Comparison of ENCODE assay signal across 11 mouse cellular contexts in genomic region chr17:27308933-27309332, GRCm38 (mm10).
DNase-seq lines count a peak whose midpoint lies in the region; ATAC-seq and TF ChIP-seq lines count a peak whose summit lies in the region.
"Had no signal": no experiment of that assay in that cellular context is flagged by ENCODE, and none has a peak within 500 bp of the region (broad histone marks: within the 10 kb centered on the region; RNA-seq: fewer than 3 reads in every experiment).

No protein-coding gene starts in this region.

- TF ChIP-seq CTCF in thymus, adult 2 months (IDR thresholded peaks at IDR 0.05; ENCODE audit: borderline replicate concordance, control insufficient read depth, extremely low read depth, insufficient read depth, low read length, poor library complexity): 0 out of 2 replicates have a peak, but pooled peaks have one; percentile 30
- 0 out of 2 replicates have a peak, but pooled peaks have one; percentile 3 for TF ChIP-seq CTCF in hindbrain, postnatal 0 days (IDR thresholded peaks at IDR 0.05; ENCODE audit: low read depth)

- no peaks in the 10 kb centered on the region for H3K36me3 ChIP-seq in hindbrain, embryonic 11.5 days (ENCODE audit: control insufficient read depth, insufficient read depth, low read length)
- H3K36me3 ChIP-seq in hindbrain, embryonic 16.5 days (ENCODE audit: control insufficient read depth, insufficient read depth, low read length): no peaks in the 10 kb centered on the region
- no peaks in the 10 kb centered on the region for H3K36me3 ChIP-seq in thymus, adult 2 months (ENCODE audit: control insufficient read depth, insufficient read depth, low read length)
- H3K36me3 ChIP-seq in hindbrain, postnatal 0 days (ENCODE audit: insufficient read depth, low read length): no peaks in the 10 kb centered on the region
- H3K36me3 ChIP-seq: liver, embryonic 13.5 days had no signal

- ATAC-seq in hindbrain, embryonic 11.5 days (ENCODE audit: low FRiP score): no peak
- no peak for ATAC-seq in hindbrain, embryonic 16.5 days
- no peak for ATAC-seq in hindbrain, postnatal 0 days
- no peak for ATAC-seq in inflammation-experienced regulatory T-cells, adult 6 months

- H3K9me3 ChIP-seq in hindbrain, embryonic 11.5 days (ENCODE audit: control insufficient read depth, low read length): no peaks in the 10 kb centered on the region
- no peaks in the 10 kb centered on the region for H3K9me3 ChIP-seq in hindbrain, embryonic 16.5 days (ENCODE audit: control insufficient read depth, low read length)
- no peaks in the 10 kb centered on the region for H3K9me3 ChIP-seq in hindbrain, postnatal 0 days (ENCODE audit: low read length)
- H3K9me3 ChIP-seq: liver, embryonic 13.5 days had no signal

- TF ChIP-seq POLR2A in thymus, adult 2 months (IDR thresholded peaks at IDR 0.05; ENCODE audit: control insufficient read depth, extremely low read depth, insufficient read depth, low read length, poor library complexity): no peak

- 32% methylated on average over 4 of the region's 4 CpGs for WGBS in hindbrain, embryonic 11.5 days
- 32% methylated on average over 4 of the region's 4 CpGs for WGBS in hindbrain, embryonic 16.5 days
- 42% methylated on average over 4 of the region's 4 CpGs for WGBS in thymus, adult 2 months
- WGBS in hindbrain, postnatal 0 days: 20% methylated on average over 4 of the region's 4 CpGs

- peak; percentile 30 for DNase-seq in hindbrain, embryonic 11.5 days (ENCODE audit: low spot score)
- DNase-seq in thymus, adult 2 months: peak; percentile 34
- no peak for DNase-seq in thymus, adult 18-20 months
- peak; percentile 32 for DNase-seq in hindbrain, postnatal 0 days (ENCODE audit: low spot score)
- DNase-seq in gastrocnemius, postnatal 25 days: no peak
- DNase-seq: adrenal gland, postnatal 10 days; heart, adult 18-20 months; liver, embryonic 13.5 days; lung, postnatal 36 days had no signal

- H3K27me3 ChIP-seq in hindbrain, embryonic 11.5 days (ENCODE audit: control insufficient read depth, insufficient read depth, low read length): no peaks in the 10 kb centered on the region
- no peaks in the 10 kb centered on the region; the same call in 1 of the 2 replicates for H3K27me3 ChIP-seq in hindbrain, embryonic 16.5 days (replicated peaks; ENCODE audit: control insufficient read depth, insufficient read depth, low read length)
- H3K27me3 ChIP-seq in thymus, adult 2 months (ENCODE audit: control insufficient read depth, insufficient read depth, low read length): no peaks in the 10 kb centered on the region
- no peaks in the 10 kb centered on the region; the same call in 1 of the 2 replicates for H3K27me3 ChIP-seq in hindbrain, postnatal 0 days (ENCODE audit: insufficient read depth, low read length)
- H3K27me3 ChIP-seq: liver, embryonic 13.5 days had no signal

- H3K4me3 ChIP-seq in hindbrain, embryonic 11.5 days (ENCODE audit: low read depth, low read length): no peak overlapping the region
- H3K4me3 ChIP-seq in hindbrain, embryonic 16.5 days (ENCODE audit: low read length): no peak overlapping the region
- no peak overlapping the region for H3K4me3 ChIP-seq in thymus, adult 2 months (ENCODE audit: control insufficient read depth, insufficient read depth, low read length)
- no peak overlapping the region for H3K4me3 ChIP-seq in hindbrain, postnatal 0 days (ENCODE audit: low read length)
- H3K4me3 ChIP-seq: liver, embryonic 13.5 days had no signal

- H3K27ac ChIP-seq in hindbrain, embryonic 11.5 days (ENCODE audit: low read depth, low read length): no peak overlapping the region
- H3K27ac ChIP-seq in hindbrain, embryonic 16.5 days (ENCODE audit: low read depth, low read length): no peak overlapping the region
- H3K27ac ChIP-seq in thymus, adult 2 months (ENCODE audit: control insufficient read depth, insufficient read depth, low read length): no peak overlapping the region
- H3K27ac ChIP-seq in hindbrain, postnatal 0 days: no peak overlapping the region
- H3K27ac ChIP-seq: liver, embryonic 13.5 days had no signal

- no peak overlapping the region for H3K9ac ChIP-seq in hindbrain, embryonic 11.5 days (ENCODE audit: low read depth, low read length)
- H3K9ac ChIP-seq in hindbrain, embryonic 16.5 days (ENCODE audit: low read depth, low read length): no peak overlapping the region
- no peak overlapping the region for H3K9ac ChIP-seq in hindbrain, postnatal 0 days (replicated peaks; ENCODE audit: low read length)
- H3K9ac ChIP-seq: liver, embryonic 13.5 days had no signal

- H3K4me2 ChIP-seq in hindbrain, embryonic 11.5 days (replicated peaks; ENCODE audit: low read depth, low read length): no peak overlapping the region
- H3K4me2 ChIP-seq in hindbrain, embryonic 16.5 days (ENCODE audit: low read length): no peak overlapping the region
- H3K4me2 ChIP-seq in hindbrain, postnatal 0 days (ENCODE audit: low read depth, low read length): no peak overlapping the region
- H3K4me2 ChIP-seq: liver, embryonic 13.5 days had no signal

- no peaks in the 10 kb centered on the region; the same call in 1 of the 2 replicates for H3K4me1 ChIP-seq in hindbrain, embryonic 11.5 days (replicated peaks; ENCODE audit: control insufficient read depth, insufficient read depth, low read length)
- H3K4me1 ChIP-seq in hindbrain, embryonic 16.5 days (ENCODE audit: control insufficient read depth, insufficient read depth, low read depth, low read length): peaks cover 5% of the 10 kb centered on the region
- H3K4me1 ChIP-seq in thymus, adult 2 months (replicated peaks; ENCODE audit: control insufficient read depth, insufficient read depth, low read length): no peaks in the 10 kb centered on the region
- H3K4me1 ChIP-seq in hindbrain, postnatal 0 days (ENCODE audit: insufficient read depth, low read length): peaks cover 3% of the 10 kb centered on the region; the same call in 1 of the 2 replicates
- H3K4me1 ChIP-seq: liver, embryonic 13.5 days had no signal

Comparison
In these comparisons a context has a peak if more than half of its experiments do, and no peak if none do; other contexts are left out.
1. DNase-seq: peak in hindbrain, embryonic 11.5 days (single experiment), thymus, adult 2 months (single experiment) and hindbrain, postnatal 0 days (single experiment); none in thymus, adult 18-20 months (0 of 2) and gastrocnemius, postnatal 25 days (single experiment).